Mouse (Mus musculus) hindbrain, embryonic 14.5 days (tissue): ENCODE data around the gene Umps. TPM values are rescaled to one million over a fixed set of nuclear protein-coding genes. Genes with fewer than 3 reads are reported as not detected.

Source experiments
- ATAC-seq: fragments of 200-750 bp; cut with Nextera tagmentation; 2 replicates; pipeline ENCODE4 v1.8.0; 2017; ENCODE audit warnings: moderate number of reproducible peaks, mild to moderate bottlenecking, moderate TSS enrichment, moderate library complexity; ENCODE audit not compliant: low FRiP score
- DNase-seq: peaks from one replicate; pipeline ENCODE4 v3.0.0-alpha.2; 2015; ENCODE audit warnings: low spot score
- H3K27ac ChIP-seq: fragments of 300-500 bp; sonication (generic); 2 replicates; pipeline ENCODE4 v1.5.1; 2014; ENCODE audit warnings: mild to moderate bottlenecking, moderate library complexity
- H3K27me3 ChIP-seq: fragments of 300-500 bp; sonication (generic); 2 replicates; pipeline ENCODE4 v1.6.1; 2014; ENCODE audit warnings: mild to moderate bottlenecking, low read length, mixed read lengths; ENCODE audit not compliant: control insufficient read depth, insufficient read depth
- H3K36me3 ChIP-seq: fragments of 300-500 bp; sonication (generic); replicated peaks from 2 replicates; pipeline ENCODE4 v1.6.1; 2014; ENCODE audit not compliant: control insufficient read depth, insufficient read depth
- H3K4me1 ChIP-seq: fragments of 300-500 bp; sonication (generic); replicated peaks from 2 replicates; pipeline ENCODE4 v1.6.1; 2014; ENCODE audit warnings: antibody characterized with exemption, low read length, mixed read lengths; ENCODE audit not compliant: control insufficient read depth, insufficient read depth
- H3K4me2 ChIP-seq: fragments of 300-500 bp; sonication (generic); replicated peaks from 2 replicates; pipeline ENCODE4 v1.6.1; 2014; ENCODE audit warnings: mild to moderate bottlenecking, moderate library complexity
- H3K4me3 ChIP-seq: fragments of 300-500 bp; sonication (generic); replicated peaks from 2 replicates; pipeline ENCODE4 v1.5.1; 2014; ENCODE audit warnings: mild to moderate bottlenecking, low read length
- H3K9ac ChIP-seq: fragments of 300-500 bp; sonication (generic); 2 replicates; pipeline ENCODE4 v1.6.1; 2014
- H3K9me3 ChIP-seq: fragments of 300-500 bp; sonication (generic); 2 replicates; pipeline ENCODE4 v1.6.1; 2016; ENCODE audit warnings: low read length; ENCODE audit not compliant: control insufficient read depth
- WGBS: fragments of 180-500 bp; shearing (Covaris S2); extraction: QIAGEN DNeasy Blood & Tissue Kit; methylation state at CpG from one replicate; pipeline ENCODE4 v1.1.7; 2014; 5-methylcytosine and 5-hydroxymethylcytosine counted together
- polyA plus RNA-seq: library from polyadenylated mRNA; unstranded; fragments of >200 nt; fragmentation: Nextera tagmentation; extraction: Ambion mirVana; gene quantifications from 2 replicates; pipeline ENCODE4 v1.2.1, GENCODE M21; 2014

Umps gene
- polyA plus RNA-seq, 1 experiment from 2014 or later: 24.2 TPM

DNA sequence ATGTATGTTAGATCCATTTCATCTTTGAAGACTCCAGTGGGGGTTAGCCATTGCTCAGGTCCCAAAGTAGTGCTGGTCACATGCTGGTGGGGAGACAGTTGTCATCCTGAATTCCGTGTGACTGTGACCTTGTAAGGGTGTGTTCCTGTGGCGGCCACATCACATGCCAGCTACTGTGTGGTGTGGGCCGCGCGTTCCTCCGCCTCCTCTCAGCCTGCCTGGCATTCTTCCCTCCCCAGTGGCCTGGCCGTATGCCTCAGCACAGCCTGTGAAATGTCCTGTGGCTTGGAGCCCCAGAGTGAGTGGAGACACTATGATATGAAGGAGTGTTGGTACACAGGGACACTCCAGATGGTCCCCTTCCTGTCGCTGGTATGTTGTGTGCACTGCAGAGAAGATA is 29.3 kb downstream of the Umps start:
- 75% methylated on average over 8 of the region's 8 CpGs for WGBS
- Histone ChIP-seq H3K27me3 (no peaks in the 10 kb centered on the region), H3K27ac (no peak overlapping the region), H3K4me1 (peaks cover 30% of the 10 kb centered on the region), H3K9me3 (no peaks in the 10 kb centered on the region), H3K36me3 (no peaks in the 10 kb centered on the region), H3K9ac (no peak overlapping the region), H3K4me2 (no peak overlapping the region), H3K4me3 (no peak overlapping the region)
- DNase-seq: no peak
- ATAC-seq: no peak

DNA sequence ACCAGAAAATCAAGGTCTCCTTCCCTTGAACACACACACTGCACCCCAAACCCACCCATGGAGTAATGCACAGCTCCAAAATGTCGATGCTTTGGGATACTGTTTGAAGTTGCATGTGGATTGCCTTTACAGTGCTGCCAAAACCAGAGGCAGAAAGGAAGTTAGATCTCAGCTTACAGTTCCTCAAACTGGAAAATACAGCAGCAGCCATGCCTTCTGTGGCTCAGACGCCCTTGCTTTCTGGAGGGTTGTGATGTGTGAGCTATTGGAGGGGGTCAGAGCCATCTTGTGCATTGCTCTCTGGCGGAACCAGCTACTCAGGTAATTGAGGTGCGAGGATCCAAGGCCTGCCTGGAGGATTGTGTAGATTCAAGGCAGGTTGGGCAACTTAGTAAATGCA is 30.0 kb downstream of the Umps start:
- no peak for DNase-seq
- Histone ChIP-seq H3K9me3 (no peaks in the 10 kb centered on the region), H3K4me2 (no peak overlapping the region), H3K4me3 (no peak overlapping the region), H3K36me3 (no peaks in the 10 kb centered on the region), H3K27me3 (no peaks in the 10 kb centered on the region), H3K27ac (no peak overlapping the region), H3K9ac (no peak overlapping the region), H3K4me1 (peaks cover 30% of the 10 kb centered on the region)
- 86% methylated on average over 4 of the region's 4 CpGs for WGBS
- no peak for ATAC-seq

DNA sequence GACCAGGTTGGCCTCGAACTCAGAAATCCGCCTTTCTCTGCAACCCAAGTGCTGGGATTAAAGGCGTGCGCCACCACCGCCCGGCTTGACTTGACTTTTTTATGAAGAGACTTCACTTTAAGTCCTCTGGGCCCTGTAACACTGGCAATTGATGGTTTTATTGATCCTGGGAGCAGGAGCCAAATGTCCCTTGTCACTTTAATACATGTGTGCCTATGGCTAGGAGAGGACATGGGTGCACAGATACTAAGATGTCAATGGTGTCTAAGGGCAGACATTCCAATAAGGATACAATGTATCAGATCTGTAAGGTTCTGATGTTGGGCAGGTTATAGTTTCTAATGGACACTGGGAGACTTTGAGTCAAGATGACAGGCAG is 31.4 kb downstream of the Umps start:
- Histone ChIP-seq H3K36me3 (no peaks in the 10 kb centered on the region), H3K4me3 (no peak overlapping the region), H3K27ac (no peak overlapping the region), H3K9me3 (no peaks in the 10 kb centered on the region), H3K4me1 (peaks cover 18% of the 10 kb centered on the region; the same call in 1 of the 2 replicates), H3K27me3 (no peaks in the 10 kb centered on the region), H3K4me2 (no peak overlapping the region), H3K9ac (no peak overlapping the region)
- DNase-seq (no peak), ATAC-seq (no peak)
- WGBS: 94% methylated on average over 6 of the region's 6 CpGs

DNA sequence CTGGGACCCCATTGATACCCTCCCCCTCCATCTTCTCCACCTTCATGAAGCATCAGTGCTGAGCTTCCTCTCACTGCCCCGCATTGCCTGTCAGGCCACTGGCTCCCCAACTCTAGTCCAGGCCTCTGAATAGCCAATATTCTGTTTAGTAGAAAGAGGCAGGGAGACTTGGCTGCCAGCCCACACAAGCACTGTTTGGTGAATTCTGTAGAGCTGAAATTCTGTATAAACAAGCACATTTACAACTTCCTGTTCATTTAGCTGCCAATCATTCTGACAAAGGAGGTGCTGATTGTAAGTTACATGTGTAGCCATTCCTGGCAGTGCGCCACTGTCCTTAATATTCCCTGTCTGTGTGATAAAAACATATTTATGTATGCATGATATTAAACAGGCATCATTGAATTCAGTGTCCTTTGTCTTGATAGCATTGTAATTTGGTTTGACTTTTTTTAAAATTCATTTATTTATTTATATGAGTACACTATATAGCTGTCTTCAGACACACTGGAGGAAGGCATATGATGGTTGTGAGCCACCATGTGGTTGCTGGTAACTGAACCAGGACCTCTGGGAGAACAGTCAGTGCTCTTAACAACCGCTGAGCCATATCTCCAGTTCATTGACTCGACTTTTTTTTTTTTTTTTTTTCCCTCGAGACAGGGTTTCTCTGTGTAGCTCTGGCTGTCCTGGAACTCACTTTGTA is 32.0 kb downstream of the Umps start:
- peak; percentile 62 for DNase-seq
- no peaks in the 10 kb centered on the region for H3K36me3 ChIP-seq
- no peak overlapping the region for H3K27ac ChIP-seq
- peaks cover 18% of the 10 kb centered on the region; the same call in 1 of the 2 replicates for H3K4me1 ChIP-seq
- no peaks in the 10 kb centered on the region for H3K9me3 ChIP-seq
- WGBS: 64% methylated on average over 5 of the region's 5 CpGs
- H3K4me3 ChIP-seq: no peak overlapping the region
- H3K27me3 ChIP-seq: no peaks in the 10 kb centered on the region
- no peak overlapping the region for H3K9ac ChIP-seq
- no peak overlapping the region for H3K4me2 ChIP-seq
- peak; percentile 59; the same call in 1 of the 2 replicates for ATAC-seq

DNA sequence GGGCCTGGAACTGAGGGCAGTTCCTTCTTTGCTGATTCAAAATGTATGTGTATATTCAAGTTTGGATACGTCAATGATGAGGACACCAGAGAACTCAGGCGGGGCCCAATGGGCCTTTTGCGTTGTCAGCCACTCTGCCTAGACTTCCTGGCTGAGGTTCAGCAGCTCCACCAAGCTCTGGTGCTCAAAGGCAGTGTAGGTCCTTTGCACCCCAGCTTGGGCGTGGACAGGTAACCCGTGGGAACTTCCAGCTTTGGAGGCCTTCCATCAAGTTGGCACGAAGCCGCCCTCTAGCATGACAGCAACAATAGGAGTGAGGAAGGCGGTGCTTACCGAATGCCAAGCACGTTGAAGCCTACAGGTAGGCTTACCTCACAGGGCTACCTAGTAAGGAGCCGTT is 33.4 kb downstream of the Umps start:
- WGBS: 92% methylated on average over 11 of the region's 11 CpGs
- no peak for DNase-seq
- Histone ChIP-seq H3K4me1 (peaks cover 18% of the 10 kb centered on the region), H3K9ac (no peak overlapping the region), H3K36me3 (no peaks in the 10 kb centered on the region), H3K27me3 (no peaks in the 10 kb centered on the region), H3K27ac (no peak overlapping the region), H3K4me2 (no peak overlapping the region), H3K4me3 (no peak overlapping the region), H3K9me3 (no peaks in the 10 kb centered on the region)
- no peak for ATAC-seq

DNA sequence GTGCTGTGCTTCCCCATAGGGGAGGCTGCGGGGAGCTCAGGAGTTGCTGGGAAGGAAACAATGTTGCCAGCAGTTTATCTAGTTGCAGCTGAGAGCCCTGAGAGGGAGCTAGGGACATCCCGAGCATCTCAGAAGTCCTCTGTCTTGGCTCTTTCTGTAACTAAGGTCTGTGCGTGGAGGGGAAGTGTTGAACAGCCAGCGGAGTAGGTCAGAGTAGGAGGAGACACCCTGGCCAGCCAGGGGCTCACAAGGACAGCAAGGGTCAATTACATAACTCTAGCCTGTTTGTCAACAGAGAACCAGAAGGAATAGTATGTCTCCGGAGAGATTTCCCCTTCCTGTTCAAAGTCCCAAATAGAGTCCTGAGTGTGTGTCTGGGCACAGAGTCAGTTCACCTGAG is 34.7 kb downstream of the Umps start:
- H3K27ac ChIP-seq: no peak overlapping the region
- H3K9me3 ChIP-seq: no peaks in the 10 kb centered on the region
- no peak for ATAC-seq
- H3K9ac ChIP-seq: no peak overlapping the region
- WGBS: 70% methylated on average over 5 of the region's 5 CpGs
- no peak overlapping the region for H3K4me2 ChIP-seq
- no peak for DNase-seq
- H3K36me3 ChIP-seq: no peaks in the 10 kb centered on the region
- no peaks in the 10 kb centered on the region for H3K27me3 ChIP-seq
- H3K4me3 ChIP-seq: no peak overlapping the region
- peaks cover 19% of the 10 kb centered on the region for H3K4me1 ChIP-seq

DNA sequence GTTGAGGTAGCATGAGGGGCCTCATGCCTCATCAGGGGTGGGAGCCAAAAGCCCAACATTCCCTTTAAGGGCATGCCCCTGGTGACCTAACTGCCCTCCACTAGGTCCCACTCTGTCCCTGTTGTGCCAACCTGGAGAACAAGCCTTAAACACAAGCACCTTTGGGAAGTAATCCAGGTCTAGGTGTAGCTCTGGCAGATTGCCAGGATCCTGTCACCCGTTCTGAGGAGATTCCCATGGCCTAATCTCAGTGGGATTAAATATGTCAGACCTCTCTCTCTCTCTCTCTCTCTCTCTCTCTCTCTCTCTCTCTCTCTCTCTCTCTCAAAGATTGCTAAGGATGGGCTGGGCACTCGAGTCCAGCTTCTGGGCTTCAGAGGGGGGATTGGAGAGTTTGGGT is 35.2 kb downstream of the Umps start:
- Histone ChIP-seq H3K27ac (no peak overlapping the region), H3K4me2 (no peak overlapping the region), H3K9me3 (no peaks in the 10 kb centered on the region), H3K4me1 (peaks cover 19% of the 10 kb centered on the region), H3K36me3 (no peaks in the 10 kb centered on the region), H3K4me3 (no peak overlapping the region), H3K27me3 (no peaks in the 10 kb centered on the region), H3K9ac (no peak overlapping the region)
- DNase-seq (no peak), ATAC-seq (no peak)
- WGBS: 51% methylated on average over 2 of the region's 2 CpGs

DNA sequence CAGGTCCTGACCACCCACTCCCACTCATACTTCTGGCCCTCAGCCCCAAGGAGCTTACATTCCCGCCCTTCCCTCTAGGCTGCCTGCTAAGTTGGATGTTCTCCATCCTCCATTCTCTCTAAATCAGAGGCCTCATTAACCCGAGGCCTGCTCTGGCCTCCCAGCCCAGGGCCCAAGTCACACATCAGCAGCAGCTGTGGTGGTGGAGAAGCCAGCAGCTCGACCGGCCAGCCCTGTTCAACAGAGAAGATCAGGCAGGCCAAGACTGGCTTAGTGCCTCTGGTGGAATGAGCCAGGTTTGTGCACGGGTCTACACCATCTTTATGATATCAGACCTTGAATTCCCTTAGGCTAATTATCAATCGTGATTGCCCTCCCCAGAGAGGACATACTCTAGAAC is 36.1 kb downstream of the Umps start:
- ATAC-seq (no peak), DNase-seq (no peak)
- H3K36me3 ChIP-seq: no peaks in the 10 kb centered on the region
- peaks cover 19% of the 10 kb centered on the region for H3K4me1 ChIP-seq
- H3K9me3 ChIP-seq: no peaks in the 10 kb centered on the region
- H3K27me3 ChIP-seq: no peaks in the 10 kb centered on the region
- H3K9ac ChIP-seq: no peak overlapping the region
- H3K27ac ChIP-seq: no peak overlapping the region
- WGBS: 87% methylated on average over 6 of the region's 6 CpGs
- no peak overlapping the region for H3K4me2 ChIP-seq
- no peak overlapping the region for H3K4me3 ChIP-seq

DNA sequence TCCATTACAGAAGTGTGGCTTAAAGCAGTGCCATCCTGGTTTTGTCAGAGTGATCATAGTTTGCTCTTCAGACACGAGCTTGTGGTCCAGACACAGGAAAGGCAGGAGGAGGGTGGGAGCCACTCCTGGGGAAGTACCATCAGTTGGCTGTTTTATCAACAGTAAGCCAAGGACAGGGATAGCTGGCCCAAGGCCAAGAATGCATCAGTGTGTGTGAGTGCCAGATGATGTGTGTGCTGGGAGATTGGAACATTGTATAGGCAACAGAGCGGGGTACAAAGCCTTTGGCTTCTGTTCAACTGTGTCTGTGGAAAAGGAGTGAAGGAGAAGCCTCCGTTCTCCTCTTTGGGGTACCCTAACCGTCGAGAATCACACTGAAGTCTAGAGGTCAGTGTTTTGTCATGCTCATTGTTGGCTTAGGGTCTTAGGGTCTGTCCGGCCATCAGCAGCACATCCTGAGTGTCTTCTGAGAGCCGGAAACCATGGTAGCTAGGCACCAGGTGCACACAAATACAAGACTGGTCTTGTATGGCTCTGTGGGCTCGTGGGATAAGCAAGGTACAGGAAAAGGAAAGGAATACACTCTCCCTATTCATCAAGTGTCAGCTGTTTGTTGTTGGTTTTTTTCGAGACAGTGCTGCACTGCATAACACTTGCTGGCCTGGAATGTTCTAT is 37.9 kb downstream of the Umps start:
- Histone ChIP-seq H3K27ac (no peak overlapping the region), H3K9ac (no peak overlapping the region), H3K4me1 (peaks cover 9% of the 10 kb centered on the region), H3K4me3 (no peak overlapping the region), H3K4me2 (no peak overlapping the region), H3K36me3 (no peaks in the 10 kb centered on the region), H3K9me3 (no peaks in the 10 kb centered on the region), H3K27me3 (no peaks in the 10 kb centered on the region)
- DNase-seq (no peak), ATAC-seq (peak; percentile 43; the same call in 1 of the 2 replicates)
- WGBS: 56% methylated on average over 9 of the region's 9 CpGs
